Comparison of ENCODE assay signal across 22 mouse cellular contexts in genomic region chr10:62228126-62228525, GRCm38 (mm10). TPM values are rescaled to one million over a fixed set of nuclear protein-coding genes. Genes with fewer than 3 reads are reported as not detected.
DNase-seq lines count a peak whose midpoint lies in the region; ATAC-seq and TF ChIP-seq lines count a peak whose summit lies in the region.
"Had no signal": no experiment of that assay in that cellular context is flagged by ENCODE, and none has a peak within 500 bp of the region (broad histone marks: within the 10 kb centered on the region; RNA-seq: fewer than 3 reads in every experiment).

No protein-coding gene starts in this region.

- intact Hi-C loops in gastrocnemius, adult 2 months (cut with DNase I), result no loop called here

- no peak for ATAC-seq in kidney, embryonic 14.5 days (ENCODE audit: low FRiP score, low TSS enrichment)
- ATAC-seq: forebrain, embryonic 13.5 days had no signal

- peak; percentile 65 for DNase-seq in gastrocnemius, adult 2 months
- DNase-seq in gastrocnemius, postnatal 25 days, result no peak
- DNase-seq in kidney, postnatal 14 days, result peak; percentile 37
- DNase-seq in MN1 (ENCODE audit: low spot score), result peak; percentile 32
- peak; percentile 51 to 62 for DNase-seq in cerebellum, postnatal 25 days
- DNase-seq in testis, postnatal 14 days (ENCODE audit: low spot score), result no peak
- DNase-seq: adrenal gland, adult 8-10 months; layer of hippocampus, postnatal 36 days; lung, embryonic 14.5 days; right cerebral cortex, adult 18-20 months; spleen, adult 18-20 months; thymus, postnatal 25 days had no signal

- no peaks in the 10 kb centered on the region for H3K27me3 ChIP-seq in kidney, embryonic 14.5 days (ENCODE audit: control insufficient read depth, insufficient read depth, low read length)
- H3K27me3 ChIP-seq: forebrain, embryonic 13.5 days had no signal

- H3K27ac ChIP-seq in gastrocnemius, adult 2 months, result peak overlapping the region; percentile 35
- H3K27ac ChIP-seq in kidney, embryonic 14.5 days (ENCODE audit: low read depth, low read length), result no peak overlapping the region
- H3K27ac ChIP-seq: embryonic facial prominence, embryonic 10.5 days; forebrain, embryonic 13.5 days; heart, adult 2 months; heart, embryonic 15.5 days; hindbrain, embryonic 10.5 days had no signal

- no peak for TF ChIP-seq CTCF in gastrocnemius, adult 2 months (IDR thresholded peaks at IDR 0.05)

- peaks cover 10% of the 10 kb centered on the region for H3K4me1 ChIP-seq in kidney, embryonic 14.5 days (ENCODE audit: control insufficient read depth, insufficient read depth, low read length)

- no peak overlapping the region for H3K4me2 ChIP-seq in kidney, embryonic 14.5 days (replicated peaks; ENCODE audit: low read depth, low read length)
- H3K4me2 ChIP-seq: forebrain, embryonic 13.5 days; heart, embryonic 15.5 days; lung, embryonic 14.5 days had no signal

- 27% methylated on average over 6 of the region's 6 CpGs for WGBS in kidney, embryonic 14.5 days

- H3K36me3 ChIP-seq in kidney, embryonic 14.5 days (ENCODE audit: control insufficient read depth, insufficient read depth, low read length), result no peaks in the 10 kb centered on the region
- H3K36me3 ChIP-seq: embryonic facial prominence, embryonic 10.5 days; heart, embryonic 15.5 days; hindbrain, embryonic 10.5 days had no signal

- H3K9ac ChIP-seq in kidney, embryonic 14.5 days (ENCODE audit: low read depth, low read length), result no peak overlapping the region
- H3K9ac ChIP-seq: forebrain, embryonic 13.5 days; heart, embryonic 15.5 days; lung, embryonic 14.5 days had no signal

- no peaks in the 10 kb centered on the region for H3K9me3 ChIP-seq in kidney, embryonic 14.5 days (ENCODE audit: control insufficient read depth, low read length)
- H3K9me3 ChIP-seq: embryonic facial prominence, embryonic 10.5 days; forebrain, embryonic 13.5 days; heart, embryonic 15.5 days; hindbrain, embryonic 10.5 days had no signal

- peak overlapping the region; percentile 87 for H3K4me3 ChIP-seq in gastrocnemius, adult 2 months
- H3K4me3 ChIP-seq in kidney, embryonic 14.5 days (ENCODE audit: low read length), result no peak overlapping the region
- H3K4me3 ChIP-seq: embryonic facial prominence, embryonic 10.5 days; forebrain, embryonic 13.5 days; heart, adult 2 months; heart, embryonic 15.5 days; hindbrain, embryonic 10.5 days had no signal

RNA-seq across cellular contexts. Expression of gene Tspan15, which starts 2.9 kb away (rescaled TPM):
- 1 to 10 TPM; 3.5 to 6.0 TPM for total RNA-seq in gastrocnemius, adult 2 months (2021)
- 1 to 10 TPM; 4.0 to 5.2 TPM for total RNA-seq in gastrocnemius, postnatal 25 days (2021)
- polyA plus RNA-seq in kidney, embryonic 14.5 days (2014; fragmentation: Nextera tagmentation; extraction: Ambion mirVana), result 31.4 and 36.0 TPM in 2 replicates

RNA-seq across cellular contexts. Expression of gene Tacr2, which starts 24.1 kb away (rescaled TPM):
- total RNA-seq in gastrocnemius, adult 2 months (2021), result not detected
- total RNA-seq in gastrocnemius, postnatal 25 days (2021), result not detected
- polyA plus RNA-seq in kidney, embryonic 14.5 days (2014; fragmentation: Nextera tagmentation; extraction: Ambion mirVana), result not detected in 2 replicates
- total RNA-seq: heart, adult 2 months; layer of hippocampus, postnatal 36 days; liver, adult 2 months; megakaryocyte-erythroid progenitor cell, adult 5-6 weeks; midbrain, postnatal 0 days had no signal
- polyA plus RNA-seq: embryonic facial prominence, embryonic 10.5 days; forebrain, embryonic 13.5 days; heart, adult 2 months; heart, embryonic 15.5 days; hindbrain, embryonic 10.5 days; liver, adult 2 months; neural tube, embryonic 11.5 days had no signal

Comparison
In these comparisons a context has a peak if more than half of its experiments do, and no peak if none do; other contexts are left out.
1. DNase-seq: peak in gastrocnemius, adult 2 months (single experiment), kidney, postnatal 14 days (single experiment), MN1 (single experiment) and cerebellum, postnatal 25 days (2 of 2); none in gastrocnemius, postnatal 25 days (single experiment) and testis, postnatal 14 days (single experiment).